Mouse (Mus musculus): ENCODE measurements at regions not wholly inside any gene's neighbourhood (a gene's known extent, or its start where the extent isn't known, plus 50 kb on each side); places are given as distances from the start of the nearest gene placed in this dataset.

GRCm38 (mm10) chr5:47185868-47186267 lies 797.1 kb upstream of the Slit2 start:
- DNase-seq (ENCODE audit: low spot score in 2 of 2): no peak

- no peak for DNase-seq (ENCODE audit: low spot score in 2 of 2)
These were observed 780.6 kb upstream of the Slit2 start for GRCm38 (mm10) chr5:47202164-47202914.

- DNase-seq (ENCODE audit: low spot score in 2 of 2): no peak
These were observed 780.0 kb upstream of the Slit2 start for GRCm38 (mm10) chr5:47202915-47203296.

- no peak for DNase-seq (ENCODE audit: low spot score in 2 of 2)
These were observed 772.4 kb upstream of the Slit2 start for GRCm38 (mm10) chr5:47210542-47210941.

- DNase-seq (ENCODE audit: low spot score in 2 of 2): no peak
These were observed 767.5 kb upstream of the Slit2 start for GRCm38 (mm10) chr5:47215421-47215820.

- DNase-seq (ENCODE audit: low spot score in 2 of 2): no peak
These were observed 757.7 kb upstream of the Slit2 start for GRCm38 (mm10) chr5:47225247-47225646.

GRCm38 (mm10) chr5:47236094-47236493 lies 746.8 kb upstream of the Slit2 start:
- no peak for DNase-seq (ENCODE audit: low spot score in 2 of 2)

- no peak for DNase-seq (ENCODE audit: low spot score in 2 of 2)
These were observed 742.9 kb upstream of the Slit2 start for GRCm38 (mm10) chr5:47240060-47240459.

- no peak for DNase-seq (ENCODE audit: low spot score in 2 of 2)
These were observed 742.4 kb upstream of the Slit2 start for GRCm38 (mm10) chr5:47240586-47240985.

GRCm38 (mm10) chr5:47254835-47255369 lies 728.0 kb upstream of the Slit2 start:
- DNase-seq (ENCODE audit: low spot score in 2 of 2): no peak

GRCm38 (mm10) chr5:47261658-47262411 lies 721.1 kb upstream of the Slit2 start:
- no peak for DNase-seq (ENCODE audit: low spot score in 2 of 2)

- DNase-seq (ENCODE audit: low spot score in 2 of 2): no peak
These were observed 710.3 kb upstream of the Slit2 start for GRCm38 (mm10) chr5:47272642-47273041.

- DNase-seq (ENCODE audit: low spot score in 2 of 2): no peak
These were observed 709.3 kb upstream of the Slit2 start for GRCm38 (mm10) chr5:47273389-47274255.

- DNase-seq (ENCODE audit: low spot score in 2 of 2): no peak
These were observed 708.7 kb upstream of the Slit2 start for GRCm38 (mm10) chr5:47274256-47274638.

- DNase-seq (ENCODE audit: low spot score in 2 of 2): no peak
These were observed 706.4 kb upstream of the Slit2 start for GRCm38 (mm10) chr5:47276231-47277195.

GRCm38 (mm10) chr5:47279630-47280029 lies 703.3 kb upstream of the Slit2 start:
- DNase-seq (ENCODE audit: low spot score in 2 of 2): no peak

- DNase-seq (ENCODE audit: low spot score in 2 of 2): no peak
These were observed 683.3 kb upstream of the Slit2 start for GRCm38 (mm10) chr5:47299602-47300001.

GRCm38 (mm10) chr5:47317506-47317905 lies 665.4 kb upstream of the Slit2 start:
- no peak for DNase-seq (ENCODE audit: low spot score in 2 of 2)

- DNase-seq (ENCODE audit: low spot score in 2 of 2): no peak
These were observed 664.8 kb upstream of the Slit2 start for GRCm38 (mm10) chr5:47318147-47318546.

- DNase-seq (ENCODE audit: low spot score in 2 of 2): peak in 1 of 2 experiments; percentile 9
These were observed 660.3 kb upstream of the Slit2 start for GRCm38 (mm10) chr5:47322511-47323167.
